Mouse (Mus musculus) testis, adult 2 months (tissue): ENCODE measurements around the gene Atg4b.

Source experiments
- CTCF ChIP-seq: fragments of 200-500 bp; IDR thresholded peaks from 2 replicates; pipeline ENCODE4 v1.5.1; 2012; ENCODE audit warnings: low read depth, mild to moderate bottlenecking, inconsistent platforms, low read length, moderate library complexity; ENCODE audit not compliant: control insufficient read depth, insufficient read depth, insufficient replicate concordance
- POLR2A ChIP-seq: fragments of 200-500 bp; IDR thresholded peaks from 2 replicates; pipeline ENCODE4 v1.6.1; 2012; ENCODE audit warnings: low read depth, mild to moderate bottlenecking, inconsistent platforms, low read length, moderate library complexity; ENCODE audit not compliant: control insufficient read depth

DNA sequence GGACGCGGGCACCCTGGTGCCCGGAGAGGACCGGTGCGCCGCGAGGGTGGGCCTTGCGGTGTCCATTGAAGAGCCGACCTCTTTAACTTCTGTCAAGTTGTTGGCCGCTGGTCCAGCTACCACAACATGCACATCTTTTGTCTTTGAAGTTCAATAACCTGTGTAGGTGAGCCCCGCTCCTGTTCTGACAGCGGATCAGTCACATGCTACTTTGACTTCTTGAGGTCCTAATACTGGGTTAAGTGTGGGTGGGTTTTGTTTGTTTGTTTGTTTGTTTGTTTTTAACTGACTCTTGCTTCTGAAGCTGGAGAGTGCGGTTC is 4.0 kb downstream of the Atg4b start:
- TF ChIP-seq CTCF, result no peak
- no peak for TF ChIP-seq POLR2A
